Mouse (Mus musculus): Measurements from ENCODE around the gene Fbxl15.
A peak's percentile ranks its signal among the peaks of the same experiment; 100 is the strongest.

GRCm38 (mm10) chr19:46338331-46338936, 10.4 kb downstream of the Fbxl15 start, which contains the start of gene Cuedc2:
- TF ChIP-seq POLR2A (IDR thresholded peaks at IDR 0.05; ENCODE audit: low read depth, low read length) (peak; percentile 27; the same call in 1 of the 2 replicates), CTCF (IDR thresholded peaks at IDR 0.05; ENCODE audit: extremely low read depth, insufficient read length, insufficient replicate concordance, low read depth, low read length) (peak; percentile 51; the same call in 1 of the 2 replicates)

All from small intestine, adult 2 months (tissue).